Comparison of ENCODE assay signal across 8 mouse cellular contexts in the genomic region with DNA sequence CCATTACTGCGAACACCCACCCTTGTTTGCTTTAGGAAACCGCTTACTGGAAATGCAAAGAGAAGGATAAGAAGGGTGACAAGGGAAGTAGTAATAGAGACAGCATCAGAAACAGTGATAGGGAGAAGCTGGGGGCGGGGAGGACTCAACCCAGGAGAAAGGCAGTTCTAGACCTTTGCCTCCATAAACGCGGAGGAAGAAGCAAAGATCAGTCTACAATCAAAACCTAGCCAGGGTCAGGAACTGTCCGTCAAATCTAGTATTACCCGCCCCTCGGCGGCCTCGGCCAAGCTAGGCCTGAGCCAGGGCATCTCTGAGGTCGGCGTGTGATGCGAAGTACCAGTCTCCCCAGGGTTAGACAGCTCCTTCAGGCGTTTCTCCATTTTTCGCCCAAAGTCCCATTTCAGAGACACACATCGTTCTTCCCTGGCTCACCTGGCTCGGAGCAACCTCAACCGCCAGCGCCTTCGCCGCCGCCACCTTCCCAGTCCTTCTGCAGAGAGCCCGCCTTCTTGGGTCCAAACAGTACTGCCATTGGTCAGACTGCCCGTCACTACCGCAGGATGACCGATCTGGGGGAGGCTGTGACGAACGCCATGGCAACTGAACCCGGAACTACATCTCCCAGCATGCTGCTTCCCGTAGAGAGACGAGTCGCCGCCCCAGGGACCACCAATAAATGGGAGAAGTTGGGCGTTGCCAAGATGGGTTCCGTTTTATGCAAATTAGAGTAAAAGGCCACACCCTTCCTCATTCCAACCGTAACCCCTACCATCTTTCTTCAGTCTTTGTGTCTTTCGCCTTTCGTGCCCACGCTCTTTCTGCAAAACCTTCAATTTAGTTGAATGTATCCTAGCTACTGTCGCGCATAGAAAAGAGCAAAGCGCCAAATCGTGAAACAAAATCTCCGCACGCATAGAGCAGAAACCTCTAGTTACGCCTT. TPM values are rescaled to one million over a fixed set of nuclear protein-coding genes. Genes with fewer than 3 reads are reported as not detected.
DNase-seq lines count a peak whose midpoint lies in the region; ATAC-seq lines count a peak whose summit lies in the region.

A gene (minus strand): TSS at position 853 of the 943 bp plus-strand sequence.

- WGBS in lung, embryonic 16.5 days, result under 1% methylated on average over 46 of the region's 46 CpGs

- H3K27ac ChIP-seq in lung, embryonic 16.5 days (ENCODE audit: low read length), result peak within 1 kb of the TSS; percentile 97

- H3K36me3 ChIP-seq in lung, embryonic 16.5 days (ENCODE audit: control insufficient read depth, insufficient read depth, low read length), result no peaks in the 10 kb centered on the region

- H3K9me3 ChIP-seq in lung, embryonic 16.5 days (ENCODE audit: control insufficient read depth, low read length), result no peaks in the 10 kb centered on the region

- ATAC-seq in hematopoietic stem cell, adult 5-6 weeks (replicated peaks in 1 of 2; ENCODE audit: insufficient read depth in 1 of 2, low FRiP score in 2 of 2, low TSS enrichment in 1 of 2, low read depth in 1 of 2, poor library complexity in 2 of 2, severe bottlenecking in 2 of 2), result peak; percentile 91 to 92
- ATAC-seq in lung, embryonic 16.5 days (ENCODE audit: low read depth), result peak; percentile 96

- H3K4me1 ChIP-seq in lung, embryonic 16.5 days (replicated peaks; ENCODE audit: control insufficient read depth, insufficient read depth, low read length), result peaks cover 14% of the 10 kb centered on the region

- H3K9ac ChIP-seq in lung, embryonic 16.5 days (ENCODE audit: low read length), result peak within 1 kb of the TSS; percentile 87

- H3K27me3 ChIP-seq in lung, embryonic 16.5 days (ENCODE audit: control insufficient read depth, insufficient read depth, low read depth, low read length), result no peaks in the 10 kb centered on the region

- DNase-seq in MEL-GATA-1-ER (ENCODE audit: extremely low read depth, low read depth), result peak; percentile 98
- peak; percentile 98 for DNase-seq in cerebellum, adult 8-10 months
- peak; percentile 99 for DNase-seq in forelimb bud, embryonic 11.5 days (ENCODE audit: low read depth, low spot score)
- DNase-seq in layer of hippocampus, adult 9-10 months (ENCODE audit: low spot score), result peak; percentile 98
- peak; percentile 91 for DNase-seq in ovary, postnatal 10 days (ENCODE audit: low spot score)
- peak; percentile 85 to 89 for DNase-seq in thymus, postnatal 10 days (ENCODE audit: low spot score in 2 of 2)

- H3K4me3 ChIP-seq in lung, embryonic 16.5 days (ENCODE audit: low read length), result peak within 1 kb of the TSS; percentile 84

- peak within 1 kb of the TSS; percentile 80 for H3K4me2 ChIP-seq in lung, embryonic 16.5 days (ENCODE audit: low read depth, low read length)

RNA-seq across cellular contexts. Expression of the gene that starts here (rescaled TPM):
- total RNA-seq in hematopoietic stem cell, adult 5-6 weeks (2017), result 70.3 and 120 TPM in 2 replicates
- polyA plus RNA-seq in lung, embryonic 16.5 days (2015; fragmentation: Nextera tagmentation; extraction: Ambion mirVana), result 74.2 and 75.1 TPM in 2 replicates

Comparison
In these comparisons a context has a peak if more than half of its experiments do, and no peak if none do; other contexts are left out.
1. Peak in every context shown above with its lines: DNase-seq, ATAC-seq, H3K4me3 ChIP-seq and H3K27ac ChIP-seq.